Mouse (Mus musculus) megakaryocyte, embryonic 14.5 days (primary cell): ENCODE measurements at regions not wholly inside any gene's neighbourhood (a gene's known extent, or its start where the extent isn't known, plus 50 kb on each side); places are given as distances from the start of the nearest gene placed in this dataset.

ENCODE experiments used
- FLI1 ChIP-seq: IDR thresholded peaks from 2 replicates; pipeline ENCODE4 v1.6.1; 2012; ENCODE audit warnings: low read length, inconsistent platforms, mixed read lengths
- GATA1 ChIP-seq: IDR thresholded peaks from 3 replicates; pipeline ENCODE4 v1.6.1; 2012; ENCODE audit warnings: mixed read lengths, low read length, inconsistent platforms, borderline replicate concordance

- TF ChIP-seq GATA1 (no peak), FLI1 (no peak)
These were observed 55.2 kb upstream of the Tcf21 start for GRCm38 (mm10) chr10:22875181-22875580.
